Mouse (Mus musculus) neural tube, embryonic 13.5 days (tissue): ENCODE measurements around the gene Hdac9. TPM values are rescaled to one million over a fixed set of nuclear protein-coding genes. Genes with fewer than 3 reads are reported as not detected.

ENCODE experiments used
- ATAC-seq: fragments of 200-750 bp; cut with Nextera tagmentation; 2 replicates; pipeline ENCODE4 v1.8.0; 2017; ENCODE audit warnings: low read depth, mild to moderate bottlenecking, moderate TSS enrichment, moderate library complexity
- H3K27ac ChIP-seq: fragments of 300-500 bp; sonication (generic); replicated peaks from 2 replicates; pipeline ENCODE4 v1.5.1; 2015; ENCODE audit warnings: moderate library complexity, mild to moderate bottlenecking, inconsistent platforms
- H3K27me3 ChIP-seq: fragments of 300-500 bp; sonication (generic); 2 replicates; pipeline ENCODE4 v1.6.1; 2015; ENCODE audit warnings: mild to moderate bottlenecking, inconsistent platforms
- H3K36me3 ChIP-seq: fragments of 300-500 bp; sonication (generic); 2 replicates; pipeline ENCODE4 v1.6.1; 2015; ENCODE audit warnings: mild to moderate bottlenecking, inconsistent platforms
- H3K4me1 ChIP-seq: fragments of 300-500 bp; sonication (generic); replicated peaks from 2 replicates; pipeline ENCODE4 v1.6.1; 2015; ENCODE audit warnings: inconsistent platforms
- H3K4me2 ChIP-seq: fragments of 300-500 bp; sonication (generic); 2 replicates; pipeline ENCODE4 v1.6.1; 2015; ENCODE audit warnings: inconsistent platforms, mild to moderate bottlenecking, moderate library complexity
- H3K4me3 ChIP-seq: fragments of 300-500 bp; sonication (generic); 2 replicates; pipeline ENCODE4 v1.5.1; 2015; ENCODE audit warnings: mild to moderate bottlenecking, inconsistent platforms
- H3K9ac ChIP-seq: fragments of 300-500 bp; sonication (generic); 2 replicates; pipeline ENCODE4 v1.6.1; 2015; ENCODE audit warnings: moderate library complexity, mild to moderate bottlenecking, inconsistent platforms
- H3K9me3 ChIP-seq: fragments of 300-500 bp; sonication (generic); 2 replicates; pipeline ENCODE4 v1.6.1; 2016; ENCODE audit warnings: inconsistent platforms
- WGBS: fragments of 180-500 bp; shearing (Covaris S2); methylation state at CpG from one replicate; pipeline ENCODE4 v1.1.7; 2015; 5-methylcytosine and 5-hydroxymethylcytosine counted together
- polyA plus RNA-seq: library from polyadenylated mRNA; unstranded; fragments of >200 nt; fragmentation: Nextera tagmentation; extraction: Ambion mirVana; gene quantifications from 2 replicates; pipeline ENCODE4 v1.2.1, GENCODE M21; 2015

Hdac9 gene
- polyA plus RNA-seq, 1 experiment from 2014 or later, result 9.6 TPM

DNA sequence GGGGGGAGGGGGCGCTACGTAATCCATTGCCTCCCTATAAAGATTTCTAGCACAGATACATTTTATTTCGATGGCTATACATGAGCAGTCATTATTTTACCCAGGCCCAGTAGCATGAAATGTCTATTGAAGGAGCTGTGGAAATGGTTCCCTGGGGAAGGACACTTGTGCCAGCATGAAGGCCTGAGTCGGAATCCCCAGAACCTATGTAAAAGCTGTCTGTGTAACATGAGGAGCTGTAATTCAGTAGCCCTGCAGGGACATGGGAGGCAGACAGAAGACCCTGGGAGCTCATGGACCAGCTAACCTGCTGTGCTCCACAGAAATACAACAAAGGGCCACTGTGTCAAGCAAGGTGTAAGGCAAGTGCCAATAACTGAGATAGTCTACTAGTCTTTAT, 75.7 kb downstream of the Hdac9 start:
- WGBS, result 49% methylated on average over 4 of the region's 4 CpGs
- Histone ChIP-seq H3K9ac (no peak overlapping the region), H3K36me3 (no peaks in the 10 kb centered on the region), H3K27ac (no peak overlapping the region), H3K4me1 (peaks cover 13% of the 10 kb centered on the region), H3K9me3 (no peaks in the 10 kb centered on the region), H3K4me2 (no peak overlapping the region), H3K4me3 (no peak overlapping the region), H3K27me3 (peaks cover 14% of the 10 kb centered on the region; the same call in 1 of the 2 replicates)
- ATAC-seq, result peak; percentile 56; the same call in 1 of the 2 replicates

DNA sequence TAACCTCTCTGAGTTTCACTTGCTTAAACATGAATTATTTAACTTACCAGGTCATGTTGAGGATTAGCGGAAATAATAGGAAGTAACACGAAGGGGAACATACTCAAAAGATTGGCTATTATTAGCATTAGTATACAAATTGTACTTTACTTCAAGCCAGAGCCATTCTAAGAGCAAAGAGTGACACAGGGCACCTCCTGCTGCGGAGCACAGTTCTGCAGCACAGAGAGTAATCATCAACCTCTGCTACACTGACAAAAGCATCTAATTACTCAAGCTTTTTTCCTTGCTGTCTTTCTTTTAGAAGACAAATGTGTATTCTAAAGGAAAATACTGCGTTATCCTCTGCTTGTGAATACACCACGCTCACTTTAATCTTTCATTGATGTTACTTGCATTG, 79.6 kb downstream of the Hdac9 start:
- 19% methylated on average over 5 of the region's 5 CpGs for WGBS
- H3K9me3 ChIP-seq, result no peaks in the 10 kb centered on the region
- no peak overlapping the region for H3K4me3 ChIP-seq
- no peak for ATAC-seq
- H3K36me3 ChIP-seq, result no peaks in the 10 kb centered on the region
- no peak overlapping the region for H3K27ac ChIP-seq
- no peak overlapping the region for H3K4me2 ChIP-seq
- H3K9ac ChIP-seq, result no peak overlapping the region
- peaks cover 13% of the 10 kb centered on the region for H3K4me1 ChIP-seq
- peaks cover 37% of the 10 kb centered on the region for H3K27me3 ChIP-seq

DNA sequence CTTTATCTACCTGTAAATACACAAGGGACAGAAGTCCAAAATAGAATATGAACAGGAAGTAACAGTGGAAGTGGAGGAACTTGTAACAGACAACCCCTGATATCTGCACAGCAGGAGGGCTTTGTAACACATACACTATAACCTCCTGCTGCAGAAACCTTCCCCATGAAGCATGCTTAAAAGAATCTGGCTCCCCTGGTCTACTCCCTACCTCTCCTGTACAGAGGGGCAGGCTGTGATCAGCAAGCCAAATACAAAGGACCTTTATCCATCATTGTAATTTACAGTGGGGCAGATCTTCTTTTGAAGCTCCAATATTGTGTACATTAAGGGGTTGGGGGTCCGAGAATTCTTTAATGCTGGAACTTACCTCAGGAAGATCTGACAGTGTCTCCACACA, 80.0 kb downstream of the Hdac9 start:
- Histone ChIP-seq H3K4me2 (no peak overlapping the region), H3K4me3 (no peak overlapping the region), H3K9ac (no peak overlapping the region), H3K27me3 (peaks cover 37% of the 10 kb centered on the region), H3K36me3 (no peaks in the 10 kb centered on the region), H3K27ac (no peak overlapping the region), H3K4me1 (peaks cover 13% of the 10 kb centered on the region), H3K9me3 (no peaks in the 10 kb centered on the region)
- 26% methylated on average over 1 of the region's 1 CpGs for WGBS
- no peak for ATAC-seq

DNA sequence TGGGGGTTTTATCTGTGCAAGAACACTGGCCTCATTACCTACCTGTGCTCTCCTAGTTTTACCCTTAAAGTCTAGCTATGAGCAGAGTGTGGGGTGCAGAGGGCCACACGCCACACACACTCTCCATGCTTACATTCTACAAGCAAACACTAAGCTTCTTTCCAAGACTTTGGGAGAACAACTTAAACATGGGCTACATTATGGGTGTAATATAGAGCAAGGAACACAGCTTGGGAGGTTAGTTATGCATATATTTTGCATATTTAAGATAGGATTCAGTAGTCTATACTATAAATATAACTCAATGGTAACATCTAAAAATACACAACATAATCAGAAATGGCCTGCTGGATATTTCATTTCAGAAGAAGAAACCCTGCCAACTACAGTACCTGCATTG, 80.8 kb downstream of the Hdac9 start:
- peaks cover 10% of the 10 kb centered on the region for H3K4me1 ChIP-seq
- no peak overlapping the region for H3K9ac ChIP-seq
- no peaks in the 10 kb centered on the region for H3K9me3 ChIP-seq
- H3K4me2 ChIP-seq, result no peak overlapping the region
- H3K36me3 ChIP-seq, result no peaks in the 10 kb centered on the region
- no peak for ATAC-seq
- H3K27ac ChIP-seq, result no peak overlapping the region
- H3K27me3 ChIP-seq, result peaks cover 37% of the 10 kb centered on the region
- 93% methylated on average over 1 of the region's 1 CpGs for WGBS
- H3K4me3 ChIP-seq, result no peak overlapping the region

DNA sequence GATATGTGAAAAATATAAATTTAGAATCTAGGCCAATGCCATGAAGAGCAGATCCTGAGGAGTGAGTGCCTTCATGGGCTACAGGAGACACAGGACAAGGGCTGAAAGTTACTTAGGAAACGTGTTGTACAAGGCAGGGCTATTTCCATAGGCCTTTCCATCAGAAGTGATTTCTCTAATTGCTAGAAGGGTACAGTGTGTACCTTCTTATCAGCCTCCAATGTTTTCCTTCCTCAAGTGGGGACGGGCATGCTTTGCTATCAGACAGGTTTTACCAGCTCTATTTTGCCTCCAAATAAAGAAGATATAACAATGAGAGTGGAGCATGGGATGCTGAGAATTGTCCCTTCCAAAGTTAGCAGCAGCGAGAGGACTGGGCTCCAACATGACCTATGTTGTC, 81.4 kb downstream of the Hdac9 start:
- H3K9me3 ChIP-seq, result no peaks in the 10 kb centered on the region
- 90% methylated on average over 3 of the region's 3 CpGs for WGBS
- H3K4me2 ChIP-seq, result no peak overlapping the region
- H3K4me1 ChIP-seq, result peaks cover 8% of the 10 kb centered on the region
- no peak overlapping the region for H3K27ac ChIP-seq
- no peak overlapping the region for H3K4me3 ChIP-seq
- ATAC-seq, result no peak
- no peaks in the 10 kb centered on the region for H3K36me3 ChIP-seq
- H3K27me3 ChIP-seq, result peaks cover 37% of the 10 kb centered on the region
- H3K9ac ChIP-seq, result no peak overlapping the region

DNA sequence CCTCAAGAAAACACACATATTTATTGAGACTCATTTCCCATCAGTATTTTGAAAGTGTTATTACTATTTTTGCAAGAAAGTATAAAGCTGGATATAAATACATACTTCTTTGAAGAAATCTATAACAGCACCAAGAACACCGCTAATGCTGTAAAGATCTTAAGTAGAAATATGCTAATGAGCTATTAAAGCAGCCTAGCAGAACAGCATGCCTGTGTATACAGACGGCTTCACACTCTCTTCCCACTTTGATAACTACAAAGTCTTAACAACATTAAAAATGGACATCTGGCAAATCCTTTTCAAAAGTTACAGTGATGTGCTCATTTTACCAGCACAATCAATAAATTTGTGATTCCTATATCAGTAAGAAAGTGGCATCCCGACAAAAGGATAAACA, 88.2 kb downstream of the Hdac9 start:
- no peaks in the 10 kb centered on the region for H3K4me1 ChIP-seq
- no peaks in the 10 kb centered on the region for H3K9me3 ChIP-seq
- H3K27me3 ChIP-seq, result 0 out of 2 replicates have a peak, but pooled peaks cover under 1% of the 10 kb centered on the region
- no peak overlapping the region for H3K9ac ChIP-seq
- 67% methylated on average over 3 of the region's 3 CpGs for WGBS
- H3K27ac ChIP-seq, result no peak overlapping the region
- no peak overlapping the region for H3K4me2 ChIP-seq
- H3K36me3 ChIP-seq, result no peaks in the 10 kb centered on the region
- no peak overlapping the region for H3K4me3 ChIP-seq
- ATAC-seq, result no peak

DNA sequence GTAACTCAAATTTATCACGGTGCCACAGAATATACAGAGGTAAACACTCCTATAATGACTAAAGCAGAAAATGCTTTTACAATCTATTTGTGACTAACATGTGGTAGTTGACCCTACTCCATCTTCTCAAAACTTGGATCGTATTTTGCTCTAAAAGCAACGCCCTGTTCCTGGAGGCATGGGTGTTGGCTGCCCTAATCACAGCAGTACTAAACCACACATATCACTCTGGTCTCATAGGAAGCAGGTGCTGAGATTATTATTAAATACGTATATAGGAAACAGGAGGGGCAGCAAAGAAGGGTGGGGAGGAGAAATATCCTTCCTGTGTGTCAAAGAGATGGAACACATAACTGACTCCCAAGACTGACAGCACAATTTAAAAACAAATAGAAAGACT, 90.0 kb downstream of the Hdac9 start:
- Histone ChIP-seq H3K4me1 (peaks cover 6% of the 10 kb centered on the region), H3K27me3 (no peaks in the 10 kb centered on the region), H3K36me3 (no peaks in the 10 kb centered on the region), H3K27ac (no peak overlapping the region), H3K4me3 (no peak overlapping the region), H3K9me3 (no peaks in the 10 kb centered on the region), H3K9ac (no peak overlapping the region), H3K4me2 (no peak overlapping the region)
- ATAC-seq, result no peak
- WGBS, result 88% methylated on average over 4 of the region's 4 CpGs

DNA sequence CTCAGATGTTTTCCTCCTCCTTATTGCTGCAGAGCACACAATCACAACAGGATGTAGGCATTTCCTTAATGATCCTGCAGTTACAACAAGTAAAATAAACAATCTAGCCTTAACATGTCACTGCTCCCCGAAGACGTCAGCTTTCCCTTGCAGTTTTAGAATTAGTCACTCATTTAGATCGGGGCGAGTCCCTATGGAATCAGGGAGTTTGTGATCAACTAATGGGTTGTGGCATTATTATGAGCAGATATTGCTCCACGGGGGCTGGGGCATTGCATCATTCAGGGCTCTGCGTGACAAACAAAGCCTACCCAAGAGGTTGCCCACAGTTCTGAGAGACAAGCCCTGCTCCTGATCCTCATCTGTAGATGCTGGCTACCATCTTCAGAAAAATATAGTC, 96.7 kb downstream of the Hdac9 start:
- Histone ChIP-seq H3K4me1 (peaks cover 11% of the 10 kb centered on the region), H3K9me3 (no peaks in the 10 kb centered on the region), H3K27me3 (no peaks in the 10 kb centered on the region), H3K4me2 (no peak overlapping the region), H3K4me3 (no peak overlapping the region), H3K36me3 (no peaks in the 10 kb centered on the region), H3K27ac (no peak overlapping the region), H3K9ac (no peak overlapping the region)
- WGBS, result 44% methylated on average over 6 of the region's 6 CpGs
- peak; percentile 50; the same call in 1 of the 2 replicates for ATAC-seq

DNA sequence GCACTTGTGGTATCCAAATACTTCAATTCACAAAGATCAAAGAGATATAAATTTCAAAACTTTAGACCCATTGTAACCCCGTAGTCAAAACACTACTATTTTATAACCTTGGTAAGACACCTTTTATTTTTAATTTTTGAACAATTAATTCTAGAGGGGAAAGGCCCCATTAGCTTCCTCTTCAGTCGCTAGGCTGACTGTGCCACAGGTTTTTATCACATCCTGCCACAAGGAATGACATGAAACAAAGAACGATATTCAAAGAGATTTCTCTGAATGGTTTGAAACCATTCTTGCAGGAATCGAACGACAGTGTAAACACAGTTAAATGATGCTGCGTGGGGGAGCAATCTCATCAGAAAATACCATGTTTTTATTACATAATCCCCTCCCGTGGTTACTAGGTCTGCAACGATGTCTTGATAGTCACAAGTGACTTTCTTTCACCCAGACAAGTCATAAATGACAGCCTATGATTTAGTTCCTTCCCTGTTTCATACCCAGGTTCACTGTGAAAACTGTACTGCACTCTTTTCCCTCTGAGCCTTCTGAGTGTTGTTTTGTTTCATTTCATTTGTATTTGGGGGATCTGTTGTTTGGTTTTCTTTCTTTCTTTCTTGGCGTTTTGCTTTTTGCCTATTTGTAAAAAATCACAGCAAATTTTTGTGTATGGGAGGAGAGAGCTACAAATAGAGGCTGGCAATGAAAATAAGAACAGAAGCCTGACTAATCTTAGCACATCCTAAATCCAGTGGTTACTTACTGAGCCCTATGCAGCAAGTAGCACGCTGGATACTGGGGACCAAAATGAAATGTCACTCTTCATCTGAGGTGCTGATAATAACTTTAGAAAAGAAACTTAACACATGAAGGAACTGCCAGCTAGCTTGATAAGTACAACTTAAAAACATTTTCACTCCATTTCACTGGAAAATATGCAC, 105.0 kb downstream of the Hdac9 start:
- Histone ChIP-seq H3K4me2 (no peak overlapping the region), H3K27me3 (no peaks in the 10 kb centered on the region), H3K4me1 (no peaks in the 10 kb centered on the region), H3K27ac (no peak overlapping the region), H3K36me3 (no peaks in the 10 kb centered on the region), H3K4me3 (no peak overlapping the region), H3K9ac (no peak overlapping the region), H3K9me3 (no peaks in the 10 kb centered on the region)
- ATAC-seq, result no peak
- WGBS, result 72% methylated on average over 10 of the region's 10 CpGs

DNA sequence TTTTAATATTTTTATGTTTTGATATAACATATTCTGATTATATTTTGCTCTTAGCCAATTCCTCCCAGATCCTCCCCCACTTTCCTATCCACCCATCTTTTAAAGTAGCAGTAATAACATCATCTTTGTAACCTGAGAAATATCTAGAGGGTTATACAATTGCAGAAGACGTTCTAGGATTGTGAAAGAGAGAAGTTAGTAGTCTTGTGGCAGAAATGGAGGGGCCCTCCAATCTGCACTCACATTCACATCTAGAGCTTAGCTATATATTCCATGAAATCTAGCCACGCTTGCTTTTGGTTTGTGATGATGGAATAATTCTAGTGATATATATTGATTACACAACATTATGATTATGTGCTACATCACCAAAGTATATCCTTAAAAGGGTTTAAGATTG, 106.7 kb downstream of the Hdac9 start:
- Histone ChIP-seq H3K4me3 (no peak overlapping the region), H3K4me1 (no peaks in the 10 kb centered on the region), H3K27ac (no peak overlapping the region), H3K4me2 (no peak overlapping the region), H3K36me3 (no peaks in the 10 kb centered on the region), H3K9ac (no peak overlapping the region), H3K27me3 (no peaks in the 10 kb centered on the region), H3K9me3 (no peaks in the 10 kb centered on the region)
- no peak for ATAC-seq
- 77% methylated on average over 2 of the region's 2 CpGs for WGBS

DNA sequence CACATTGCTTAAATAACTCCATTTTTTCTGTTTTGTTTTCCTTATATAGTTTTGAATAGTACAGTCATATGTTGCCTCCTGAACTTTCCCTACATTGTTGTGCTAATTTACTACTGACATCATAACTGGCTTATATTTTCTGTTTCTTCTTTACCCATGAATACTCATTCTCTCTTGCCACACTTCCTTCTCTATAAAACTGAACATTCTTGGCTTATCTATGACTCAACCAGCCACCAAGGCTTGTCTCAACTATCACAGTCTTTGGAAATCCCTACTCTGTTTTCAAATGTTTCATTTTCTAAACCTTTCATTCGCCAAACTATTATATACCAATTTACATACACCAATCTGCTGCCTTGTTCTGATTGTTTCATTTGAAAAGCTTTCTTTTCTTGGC, 108.7 kb downstream of the Hdac9 start:
- H3K9me3 ChIP-seq, result no peaks in the 10 kb centered on the region
- ATAC-seq, result no peak

DNA sequence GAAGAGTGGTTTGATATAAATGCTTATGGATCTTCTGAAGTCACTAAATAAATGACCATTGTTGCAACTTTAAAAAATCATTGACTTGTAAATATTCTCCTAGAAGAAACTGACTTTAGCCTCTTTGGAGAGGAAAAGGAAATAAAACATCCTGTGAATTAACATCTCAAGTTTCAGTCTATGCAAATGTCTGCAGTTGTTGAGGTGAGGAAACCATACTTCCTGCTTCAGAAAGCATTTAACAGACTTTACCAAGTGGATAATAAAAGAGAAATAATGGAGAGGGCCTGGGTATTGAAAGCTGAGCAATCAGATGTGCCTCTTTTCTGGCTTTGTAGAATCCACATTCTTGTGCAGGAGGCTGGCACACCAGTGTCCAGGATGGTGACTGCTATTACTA, 110.4 kb downstream of the Hdac9 start:
- no peak overlapping the region for H3K27ac ChIP-seq
- no peak overlapping the region for H3K4me3 ChIP-seq
- ATAC-seq, result no peak
- no peak overlapping the region for H3K9ac ChIP-seq
- H3K4me2 ChIP-seq, result no peak overlapping the region
- H3K9me3 ChIP-seq, result no peaks in the 10 kb centered on the region
- no peaks in the 10 kb centered on the region for H3K27me3 ChIP-seq
- H3K4me1 ChIP-seq, result no peaks in the 10 kb centered on the region
- no peaks in the 10 kb centered on the region for H3K36me3 ChIP-seq

More for the DNA sequence above, 108.7 kb downstream of the Hdac9 start:
- WGBS, result 88% methylated on average over 1 of the region's 1 CpGs
- Histone ChIP-seq H3K27ac (no peak overlapping the region), H3K4me3 (no peak overlapping the region), H3K4me1 (no peaks in the 10 kb centered on the region), H3K27me3 (no peaks in the 10 kb centered on the region), H3K9ac (no peak overlapping the region), H3K36me3 (no peaks in the 10 kb centered on the region), H3K4me2 (no peak overlapping the region)

DNA sequence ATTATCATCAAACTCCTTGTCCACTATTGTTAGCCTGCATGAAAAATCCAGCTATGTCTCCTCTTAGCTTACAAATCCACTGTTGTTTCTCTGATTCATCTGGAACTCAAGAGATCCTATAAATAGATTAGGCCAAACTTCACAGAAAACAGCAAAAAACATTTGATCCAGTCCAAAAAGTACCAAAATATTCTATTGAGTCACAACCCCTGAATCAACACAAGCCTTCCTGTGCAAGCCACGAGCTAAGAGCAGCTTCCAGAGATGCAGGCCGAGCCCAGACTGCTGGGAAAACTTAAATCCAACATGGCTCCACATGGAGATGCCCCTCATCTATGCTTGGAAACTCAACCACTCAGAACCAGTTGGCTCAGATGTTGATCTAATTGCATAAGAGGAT, 113.2 kb downstream of the Hdac9 start:
- no peaks in the 10 kb centered on the region for H3K36me3 ChIP-seq
- no peak overlapping the region for H3K4me3 ChIP-seq
- 81% methylated on average over 2 of the region's 2 CpGs for WGBS
- H3K4me2 ChIP-seq, result no peak overlapping the region
- no peaks in the 10 kb centered on the region for H3K4me1 ChIP-seq
- no peaks in the 10 kb centered on the region for H3K27me3 ChIP-seq
- no peak overlapping the region for H3K27ac ChIP-seq
- no peaks in the 10 kb centered on the region for H3K9me3 ChIP-seq
- no peak for ATAC-seq
- no peak overlapping the region for H3K9ac ChIP-seq
